Mouse (Mus musculus): ENCODE measurements at regions not wholly inside any gene's neighbourhood (a gene's known extent, or its start where the extent isn't known, plus 50 kb on each side); places are given as distances from the start of the nearest gene placed in this dataset.

DNA sequence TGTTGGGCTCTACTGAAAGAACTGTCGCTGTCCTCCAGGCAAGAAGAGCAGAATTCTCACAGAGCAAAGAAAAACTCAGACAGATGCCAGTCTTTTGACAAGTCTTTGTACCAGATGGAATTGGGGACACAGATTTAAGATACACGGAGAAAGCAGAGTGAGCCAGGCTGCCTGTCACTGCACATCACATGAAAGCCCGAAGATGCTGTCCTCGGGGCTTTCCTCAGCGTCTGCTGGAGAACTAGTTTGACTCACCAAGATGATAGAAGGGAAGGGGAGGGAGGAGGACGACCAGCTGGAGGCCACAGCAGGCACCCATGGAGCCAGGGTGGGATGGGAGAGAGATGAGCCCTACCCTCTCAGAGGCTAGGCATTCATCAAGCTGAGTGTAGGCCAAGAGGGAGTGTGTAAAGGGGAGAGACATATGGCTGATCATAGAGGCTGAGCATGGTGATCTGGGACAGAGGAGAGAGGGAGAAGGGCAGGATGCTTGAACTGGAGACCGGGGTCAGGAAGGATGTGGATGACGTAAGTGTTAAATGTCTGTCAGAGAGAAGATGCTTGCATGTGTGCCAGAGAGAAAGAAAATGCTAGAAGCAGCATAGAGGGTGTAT lies 600.7 kb downstream of the Tbc1d22a start:
- H3K4me3 ChIP-seq (replicated peaks): no peak overlapping the region
- no peak overlapping the region for H3K9ac ChIP-seq
- H3K4me1 ChIP-seq: no peaks in the 10 kb centered on the region
- no peak overlapping the region for H3K27ac ChIP-seq
- H3K9me3 ChIP-seq: no peaks in the 10 kb centered on the region
- ATAC-seq (ENCODE audit: low FRiP score): no peak
- WGBS: 75% methylated on average over 8 of the region's 8 CpGs
- H3K4me2 ChIP-seq: no peak overlapping the region
- no peaks in the 10 kb centered on the region for H3K36me3 ChIP-seq (replicated peaks)
- no peaks in the 10 kb centered on the region; the same call in 1 of the 2 replicates for H3K27me3 ChIP-seq

DNA sequence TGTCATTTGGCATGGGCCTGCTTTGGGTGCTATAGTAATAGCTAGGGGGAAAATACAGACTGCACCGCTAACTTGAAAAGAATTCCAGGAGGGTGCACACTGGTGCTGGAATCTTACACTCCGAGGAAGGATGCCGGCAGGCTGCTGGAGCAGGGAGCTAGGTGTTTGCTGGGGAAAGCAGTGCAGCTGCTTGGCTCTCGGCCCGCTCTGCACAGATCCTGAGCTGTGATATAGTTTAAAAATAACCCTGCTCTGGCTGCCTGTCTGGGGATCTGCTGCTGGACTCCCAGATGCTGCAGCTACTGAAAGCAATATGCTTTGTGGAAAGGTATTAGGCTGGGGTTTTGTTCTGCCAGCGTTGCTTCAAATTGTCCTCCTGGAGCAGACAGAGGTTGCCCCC lies 621.7 kb downstream of the Tbc1d22a start:
- Histone ChIP-seq H3K27ac (no peak overlapping the region), H3K27me3 (no peaks in the 10 kb centered on the region), H3K4me1 (0 out of 2 replicates have a peak, but pooled peaks cover 8% of the 10 kb centered on the region), H3K4me2 (no peak overlapping the region), H3K36me3 (replicated peaks) (no peaks in the 10 kb centered on the region), H3K4me3 (replicated peaks) (no peak overlapping the region), H3K9ac (no peak overlapping the region), H3K9me3 (no peaks in the 10 kb centered on the region)
- ATAC-seq (ENCODE audit: low FRiP score): no peak
- 44% methylated on average over 6 of the region's 6 CpGs for WGBS

DNA sequence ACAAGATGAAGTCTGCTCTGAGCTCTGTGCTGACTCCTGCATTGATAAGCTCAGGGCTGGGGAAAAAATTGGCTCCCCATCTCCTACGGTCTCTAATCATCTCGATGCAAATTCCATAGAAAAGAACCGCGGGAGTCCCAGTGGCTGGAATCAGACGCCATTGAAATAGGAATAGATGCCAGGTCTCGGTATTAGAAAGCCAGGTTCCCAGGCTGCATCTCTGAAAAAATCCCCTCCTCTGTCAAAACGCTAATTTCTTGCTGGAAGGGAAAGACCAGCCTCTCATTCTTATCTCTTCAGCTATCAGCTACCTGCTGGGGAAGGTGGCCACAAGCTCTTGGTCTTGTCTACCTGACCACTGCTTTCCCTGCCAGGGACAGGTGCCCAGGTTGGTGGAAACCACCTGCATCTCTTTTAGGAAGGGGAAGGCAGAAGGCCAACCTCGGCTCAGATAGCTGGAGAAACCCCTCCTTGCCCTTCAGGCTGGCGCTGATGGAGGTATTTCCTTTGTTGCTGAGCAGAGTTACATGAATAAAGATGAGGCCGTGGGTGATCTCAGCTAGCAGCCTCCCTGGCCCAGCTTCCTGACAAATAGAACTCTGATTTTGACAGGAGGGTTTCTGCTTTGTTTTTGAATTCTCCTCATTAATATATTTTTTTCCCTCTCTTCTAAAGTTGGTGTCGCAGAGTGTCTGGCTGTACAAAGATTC lies 638.1 kb downstream of the Tbc1d22a start:
- Histone ChIP-seq H3K9ac (no peak overlapping the region), H3K4me1 (peaks cover 13% of the 10 kb centered on the region), H3K4me2 (0 out of 2 replicates have a peak overlapping the region, but pooled peaks have one; percentile 11), H3K36me3 (replicated peaks) (no peaks in the 10 kb centered on the region), H3K27me3 (peaks cover 4% of the 10 kb centered on the region; the same call in 1 of the 2 replicates), H3K9me3 (no peaks in the 10 kb centered on the region), H3K27ac (peak overlapping the region; percentile 66), H3K4me3 (replicated peaks) (no peak overlapping the region)
- WGBS: 10% methylated on average over 11 of the region's 11 CpGs
- ATAC-seq (ENCODE audit: low FRiP score): no peak

DNA sequence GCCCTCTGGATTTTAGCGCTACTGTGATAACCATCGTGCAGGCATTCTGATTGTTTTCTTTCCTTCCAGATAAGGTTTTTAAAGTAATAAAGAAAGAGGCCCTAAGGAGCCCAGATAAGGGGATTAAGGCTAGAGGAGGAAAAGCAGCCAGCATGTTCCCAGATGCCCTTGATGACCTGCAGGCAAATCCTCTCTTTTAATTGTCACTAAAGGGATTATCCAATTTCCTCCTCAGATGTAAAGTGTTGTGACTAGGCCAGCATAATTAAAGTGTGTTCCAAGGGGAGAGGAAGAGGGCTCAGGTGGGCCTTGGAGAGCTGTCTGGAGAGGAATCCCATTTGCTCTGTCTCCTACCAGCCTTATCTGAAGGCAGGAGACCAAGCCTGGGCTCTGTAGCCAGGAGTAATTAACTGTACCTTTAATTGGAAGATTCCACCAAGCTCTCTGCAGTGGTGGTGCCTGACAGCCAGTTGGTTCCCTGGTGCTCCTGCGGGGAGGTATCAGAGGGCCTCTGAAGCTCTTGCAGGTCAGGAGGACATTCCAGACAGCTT lies 644.2 kb downstream of the Tbc1d22a start:
- no peaks in the 10 kb centered on the region for H3K9me3 ChIP-seq
- 3% methylated on average over 3 of the region's 3 CpGs for WGBS

DNA sequence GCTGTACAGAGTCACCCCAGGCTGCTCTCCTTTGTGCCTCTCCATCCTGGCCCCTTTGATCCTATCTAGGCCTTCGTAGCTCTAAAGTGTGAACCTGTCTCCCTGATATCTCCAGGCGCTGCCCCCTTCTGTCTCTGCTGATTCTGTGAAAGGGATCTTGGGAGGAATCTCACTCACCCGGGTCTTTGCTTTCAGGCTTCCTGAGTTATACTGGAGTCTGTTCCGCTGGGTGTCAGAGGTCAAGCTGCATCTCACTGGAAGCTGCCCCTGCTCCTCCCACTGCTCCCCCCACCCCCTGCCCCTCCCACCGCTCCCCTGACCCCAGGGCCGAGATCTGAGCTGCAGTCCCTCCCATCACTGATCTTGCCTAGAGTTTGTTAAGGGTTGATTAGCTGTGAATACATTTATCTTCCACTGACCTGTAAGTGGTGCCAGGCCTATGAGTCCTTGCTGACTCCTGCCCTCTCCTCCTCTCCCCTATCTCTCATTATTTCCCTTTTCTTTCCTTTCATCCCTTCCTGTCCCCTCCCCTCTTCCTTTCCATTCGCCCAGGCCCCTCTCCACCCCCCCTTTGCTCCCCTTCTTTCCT lies 661.6 kb downstream of the Tbc1d22a start:
- Histone ChIP-seq H3K9ac (no peak overlapping the region), H3K27ac (no peak overlapping the region), H3K27me3 (no peaks in the 10 kb centered on the region), H3K4me1 (peaks cover 19% of the 10 kb centered on the region), H3K4me2 (peak overlapping the region; percentile 24; the same call in 1 of the 2 replicates), H3K36me3 (replicated peaks) (no peaks in the 10 kb centered on the region), H3K9me3 (no peaks in the 10 kb centered on the region), H3K4me3 (replicated peaks) (no peak overlapping the region)
- no peak for ATAC-seq (ENCODE audit: low FRiP score)
- 8% methylated on average over 7 of the region's 7 CpGs for WGBS

More for the DNA sequence above, 644.2 kb downstream of the Tbc1d22a start:
- Histone ChIP-seq H3K9ac (no peak overlapping the region), H3K27me3 (no peaks in the 10 kb centered on the region), H3K36me3 (replicated peaks) (no peaks in the 10 kb centered on the region), H3K4me3 (replicated peaks) (no peak overlapping the region), H3K27ac (no peak overlapping the region), H3K4me2 (no peak overlapping the region), H3K4me1 (peaks cover 7% of the 10 kb centered on the region; the same call in 1 of the 2 replicates)
- no peak for ATAC-seq (ENCODE audit: low FRiP score)

DNA sequence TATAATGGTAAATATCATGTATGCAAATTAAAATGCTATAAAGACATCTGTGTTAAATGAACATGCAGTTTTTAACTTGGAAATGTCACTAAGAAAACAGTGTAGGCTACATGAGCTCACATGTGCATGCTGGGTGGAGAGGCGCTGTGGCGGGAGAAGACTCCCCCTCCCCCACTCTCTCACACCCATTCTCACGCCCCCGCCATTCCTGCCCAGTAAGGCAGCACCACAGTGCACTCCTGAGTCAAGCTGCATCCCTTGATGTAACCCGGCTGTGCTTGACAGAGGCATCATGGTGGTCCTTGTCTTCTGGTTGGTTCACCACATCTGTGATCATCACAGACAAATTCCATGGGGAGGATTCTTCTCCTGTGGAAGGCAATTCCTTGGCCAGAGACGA lies 647.1 kb upstream of the Fam19a5 start:
- ATAC-seq (ENCODE audit: low FRiP score): no peak
- H3K27me3 ChIP-seq: 0 out of 2 replicates have a peak, but pooled peaks cover under 1% of the 10 kb centered on the region
- 72% methylated on average over 6 of the region's 6 CpGs for WGBS

DNA sequence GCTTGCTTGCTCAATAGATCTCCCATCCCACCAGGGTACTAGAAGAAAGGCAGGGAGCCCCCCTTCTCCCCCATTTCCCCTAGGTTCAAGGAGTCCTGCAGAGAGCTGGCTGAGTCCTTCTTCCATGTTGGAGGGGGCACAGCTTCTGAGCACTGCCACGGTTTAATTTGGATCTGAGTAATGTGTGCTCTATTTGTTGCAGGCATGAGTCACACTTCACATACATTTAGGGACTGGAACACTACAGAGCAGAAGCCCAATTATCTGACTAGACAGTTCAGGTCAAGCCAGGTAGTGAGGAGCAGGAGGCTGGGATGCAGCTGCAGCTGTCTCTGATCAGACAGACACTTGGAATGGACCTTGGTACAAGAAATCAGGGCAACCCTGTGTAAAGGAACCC lies 644.1 kb upstream of the Fam19a5 start:
- Histone ChIP-seq H3K4me3 (replicated peaks) (no peak overlapping the region), H3K9me3 (no peaks in the 10 kb centered on the region), H3K9ac (no peak overlapping the region), H3K4me1 (no peaks in the 10 kb centered on the region), H3K27ac (no peak overlapping the region), H3K36me3 (replicated peaks) (no peaks in the 10 kb centered on the region), H3K27me3 (peaks cover 6% of the 10 kb centered on the region), H3K4me2 (no peak overlapping the region)
- 33% methylated on average over 1 of the region's 1 CpGs for WGBS
- no peak for ATAC-seq (ENCODE audit: low FRiP score)

More for the DNA sequence above, 647.1 kb upstream of the Fam19a5 start:
- Histone ChIP-seq H3K27ac (no peak overlapping the region), H3K9me3 (no peaks in the 10 kb centered on the region), H3K9ac (no peak overlapping the region), H3K4me2 (no peak overlapping the region), H3K36me3 (replicated peaks) (no peaks in the 10 kb centered on the region), H3K4me1 (no peaks in the 10 kb centered on the region), H3K4me3 (replicated peaks) (no peak overlapping the region)

DNA sequence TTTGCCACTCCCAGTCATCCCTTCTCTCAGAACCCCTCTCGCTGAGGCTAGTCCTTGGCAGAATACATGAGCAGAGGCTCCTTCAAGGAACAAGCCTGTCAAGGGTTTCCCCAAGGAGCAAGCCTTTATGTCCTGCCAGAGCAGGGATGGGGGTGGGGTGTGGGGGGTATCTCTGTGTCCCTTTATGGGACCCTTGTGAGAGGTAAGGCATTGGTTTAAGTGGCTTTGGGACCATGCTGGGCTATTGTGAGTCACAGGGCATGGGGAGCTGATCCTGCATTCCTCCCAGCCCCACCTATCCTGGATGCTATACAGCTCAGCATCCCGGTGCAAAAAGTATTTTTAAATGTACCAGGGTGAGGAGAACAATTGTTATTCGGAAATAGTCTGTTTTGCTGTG lies 641.1 kb upstream of the Fam19a5 start:
- H3K27me3 ChIP-seq: peaks cover 6% of the 10 kb centered on the region
- no peak overlapping the region for H3K9ac ChIP-seq
- H3K27ac ChIP-seq: no peak overlapping the region
- no peaks in the 10 kb centered on the region for H3K9me3 ChIP-seq
- no peaks in the 10 kb centered on the region for H3K4me1 ChIP-seq
- ATAC-seq (ENCODE audit: low FRiP score): no peak
- H3K36me3 ChIP-seq (replicated peaks): no peaks in the 10 kb centered on the region
- H3K4me3 ChIP-seq (replicated peaks): no peak overlapping the region
- H3K4me2 ChIP-seq: no peak overlapping the region
- WGBS: 16% methylated on average over 3 of the region's 3 CpGs

DNA sequence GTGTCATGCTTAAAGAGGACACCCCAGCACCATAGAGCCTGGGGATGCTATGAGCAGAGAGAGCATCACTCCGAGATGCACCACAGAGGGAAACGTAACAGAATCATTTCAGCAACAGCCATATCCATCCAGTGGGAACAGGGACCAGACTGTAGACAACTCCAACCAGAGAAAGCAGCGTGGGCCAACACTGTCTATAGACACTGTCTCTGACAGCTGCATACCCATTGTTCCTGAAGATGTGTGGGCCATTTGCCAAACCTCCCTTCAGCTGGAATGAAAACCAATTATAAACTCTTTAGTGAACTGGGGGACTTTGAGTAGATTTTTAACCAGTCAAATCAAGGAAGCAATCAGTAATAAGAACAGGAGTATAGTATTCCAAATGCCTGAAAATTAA lies 630.8 kb upstream of the Fam19a5 start:
- Histone ChIP-seq H3K4me2 (no peak overlapping the region), H3K27me3 (no peaks in the 10 kb centered on the region), H3K27ac (no peak overlapping the region), H3K9ac (no peak overlapping the region), H3K9me3 (no peaks in the 10 kb centered on the region), H3K36me3 (replicated peaks) (no peaks in the 10 kb centered on the region), H3K4me1 (no peaks in the 10 kb centered on the region; the same call in 1 of the 2 replicates), H3K4me3 (replicated peaks) (no peak overlapping the region)
- ATAC-seq (ENCODE audit: low FRiP score): no peak
- WGBS: 78% methylated on average over 3 of the region's 3 CpGs

DNA sequence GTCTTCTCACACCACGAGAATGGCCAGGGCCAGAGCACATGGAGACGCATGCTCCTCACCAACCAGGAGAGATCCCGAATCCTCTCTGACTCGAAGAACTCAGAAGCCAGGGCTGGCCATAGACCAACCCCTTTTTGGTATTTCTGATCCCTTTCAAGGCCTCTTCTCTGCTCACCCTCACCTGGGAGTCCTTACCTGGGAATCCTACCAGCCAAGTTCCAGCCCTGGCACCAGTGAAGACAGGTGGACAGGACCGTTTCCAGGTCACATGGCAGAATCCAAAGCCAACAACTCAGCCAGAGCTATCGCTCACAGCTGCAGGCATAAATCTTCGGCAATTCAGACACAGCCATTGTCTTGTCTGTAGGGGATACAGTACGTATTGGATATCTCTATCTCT lies 626.2 kb upstream of the Fam19a5 start:
- H3K27me3 ChIP-seq: peaks cover 4% of the 10 kb centered on the region; the same call in 1 of the 2 replicates
- WGBS: 92% methylated on average over 8 of the region's 8 CpGs
- peaks cover 27% of the 10 kb centered on the region for H3K4me1 ChIP-seq
- no peak overlapping the region for H3K27ac ChIP-seq
- H3K9me3 ChIP-seq: no peaks in the 10 kb centered on the region
- ATAC-seq (ENCODE audit: low FRiP score): no peak
- H3K36me3 ChIP-seq (replicated peaks): no peaks in the 10 kb centered on the region
- no peak overlapping the region for H3K9ac ChIP-seq
- no peak overlapping the region for H3K4me3 ChIP-seq (replicated peaks)
- H3K4me2 ChIP-seq: no peak overlapping the region

DNA sequence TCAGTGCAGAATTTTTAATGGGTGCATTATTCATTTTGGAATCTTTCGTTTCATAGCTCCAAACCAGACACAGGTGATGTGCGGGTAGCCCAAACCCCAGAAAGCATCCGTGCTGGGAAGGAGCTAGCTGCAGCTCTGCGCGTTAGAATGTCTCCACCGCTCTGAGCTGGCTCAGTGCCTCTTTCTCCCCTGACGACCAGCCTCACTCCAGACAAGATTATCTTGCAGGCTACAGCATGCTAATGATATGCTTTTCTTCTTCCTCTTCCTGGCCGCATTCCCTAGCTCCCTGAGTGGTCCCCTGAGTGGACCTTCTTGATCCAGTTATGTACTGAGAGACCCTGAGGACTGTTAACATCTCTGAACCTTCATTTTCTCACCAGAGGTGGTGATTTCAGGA lies 624.4 kb upstream of the Fam19a5 start:
- WGBS: 41% methylated on average over 8 of the region's 8 CpGs
- Histone ChIP-seq H3K27me3 (peaks cover 15% of the 10 kb centered on the region; the same call in 1 of the 2 replicates), H3K36me3 (replicated peaks) (no peaks in the 10 kb centered on the region), H3K27ac (0 out of 2 replicates have a peak overlapping the region, but pooled peaks have one; percentile 31), H3K9ac (no peak overlapping the region), H3K4me1 (peaks cover 27% of the 10 kb centered on the region), H3K4me2 (no peak overlapping the region), H3K9me3 (no peaks in the 10 kb centered on the region), H3K4me3 (replicated peaks) (no peak overlapping the region)
- ATAC-seq (ENCODE audit: low FRiP score): no peak

DNA sequence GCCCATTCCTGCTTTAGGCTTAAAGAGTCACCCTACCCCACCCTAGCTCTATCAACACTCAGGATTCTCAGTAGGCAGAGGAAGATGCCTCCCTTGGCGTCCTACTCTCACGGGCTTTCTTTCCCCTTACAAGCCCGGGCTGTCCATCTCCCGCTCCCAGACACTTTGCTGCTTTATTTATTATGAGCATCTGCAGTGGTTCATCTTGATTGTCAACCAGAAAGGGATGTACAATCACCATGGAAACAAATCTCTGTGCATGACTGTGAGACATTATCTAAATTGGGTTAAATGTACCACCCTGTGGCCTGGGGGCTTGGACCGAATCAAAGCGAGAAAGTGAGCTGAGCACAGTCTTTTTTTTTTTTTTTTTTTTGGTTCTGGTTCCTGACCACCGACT lies 623.9 kb upstream of the Fam19a5 start:
- H3K36me3 ChIP-seq (replicated peaks): no peaks in the 10 kb centered on the region
- H3K4me1 ChIP-seq: peaks cover 30% of the 10 kb centered on the region
- H3K27me3 ChIP-seq: peaks cover 15% of the 10 kb centered on the region; the same call in 1 of the 2 replicates
- H3K9me3 ChIP-seq: no peaks in the 10 kb centered on the region
- WGBS: 14% methylated on average over 7 of the region's 7 CpGs
- no peak overlapping the region for H3K4me2 ChIP-seq
- H3K4me3 ChIP-seq (replicated peaks): no peak overlapping the region
- no peak for ATAC-seq (ENCODE audit: low FRiP score)
- no peak overlapping the region for H3K27ac ChIP-seq
- no peak overlapping the region for H3K9ac ChIP-seq

Measured in forebrain, embryonic 12.5 days (tissue).